Mouse (Mus musculus) left cerebral cortex, postnatal 14 days (tissue): ENCODE measurements around the gene Pik3ca. TPM values are rescaled to one million over a fixed set of nuclear protein-coding genes. Genes with fewer than 3 reads are reported as not detected.

Experiments
- total RNA-seq, 2 experiments: library from RNA; stranded (reverse); gene quantifications; 2 replicates each; pipeline ENCODE4 v1.2.3; 2021

The Pik3ca gene
- total RNA-seq, 2 experiments from 2014 or later = 55.0 to 59.2 TPM

Other genes starting within 250 kb of the Pik3ca start
- 100 to 1,000 TPM; 104 to 117 TPM for gene Zmat3, start 31.7 kb upstream of the Pik3ca start, total RNA-seq
- gene Kcnmb3, start 94.6 kb downstream of the Pik3ca start, total RNA-seq = under 1 TPM in 1 of 2 experiments, not detected in 1; 0.75 TPM
- 10 to 100 TPM; 34.7 to 37.1 TPM for gene Zfp639, start 112.6 kb downstream of the Pik3ca start, total RNA-seq
- gene Mfn1, start 131.8 kb downstream of the Pik3ca start, total RNA-seq = 100 to 1,000 TPM in 1 of 2 experiments, 10 to 100 TPM in 1; 94.2 to 110 TPM
- 10 to 100 TPM; 91.0 to 98.4 TPM for gene Gnb4, start 218.9 kb downstream of the Pik3ca start, total RNA-seq